Mouse (Mus musculus): ENCODE results near the gene Phc2.

DNA sequence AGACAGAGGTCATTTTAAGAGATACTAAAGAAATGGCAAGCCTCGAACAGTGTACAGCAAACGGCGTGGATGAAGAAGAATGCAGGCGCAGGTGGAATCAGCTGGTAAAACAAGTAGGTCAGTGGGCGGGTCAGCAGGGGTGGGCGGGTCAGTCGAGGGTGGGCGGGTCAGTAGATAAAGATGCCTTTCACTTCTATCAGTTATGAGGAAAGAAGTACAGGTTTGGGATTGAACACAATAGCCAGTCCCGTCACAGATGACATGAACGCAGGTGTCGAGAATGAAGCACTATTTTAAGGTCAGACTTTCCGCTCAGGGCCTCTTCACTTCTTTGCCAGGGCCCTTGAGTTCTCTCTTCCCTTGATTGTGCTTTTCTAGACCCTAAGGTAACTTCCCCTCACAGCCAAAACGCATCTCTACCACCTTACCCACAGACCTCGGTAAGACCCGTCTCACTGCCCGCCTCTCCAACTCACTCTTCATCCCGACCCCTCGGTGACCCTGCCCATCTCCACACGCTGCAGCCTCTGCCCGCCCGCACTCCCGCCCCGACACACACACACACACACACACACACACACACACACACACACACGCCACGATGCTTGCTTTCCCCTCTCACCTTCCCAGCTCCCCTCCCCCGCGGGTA lies 45.1 kb upstream of the Phc2 start:
- TF ChIP-seq CTCF (IDR thresholded peaks at IDR 0.05; ENCODE audit: low read depth, low read length) (no peak), POLR2A (IDR thresholded peaks at IDR 0.05; ENCODE audit: borderline replicate concordance, low read depth, low read length) (no peak)
